Comparison of ENCODE assay signal across 24 mouse cellular contexts in the genomic region with DNA sequence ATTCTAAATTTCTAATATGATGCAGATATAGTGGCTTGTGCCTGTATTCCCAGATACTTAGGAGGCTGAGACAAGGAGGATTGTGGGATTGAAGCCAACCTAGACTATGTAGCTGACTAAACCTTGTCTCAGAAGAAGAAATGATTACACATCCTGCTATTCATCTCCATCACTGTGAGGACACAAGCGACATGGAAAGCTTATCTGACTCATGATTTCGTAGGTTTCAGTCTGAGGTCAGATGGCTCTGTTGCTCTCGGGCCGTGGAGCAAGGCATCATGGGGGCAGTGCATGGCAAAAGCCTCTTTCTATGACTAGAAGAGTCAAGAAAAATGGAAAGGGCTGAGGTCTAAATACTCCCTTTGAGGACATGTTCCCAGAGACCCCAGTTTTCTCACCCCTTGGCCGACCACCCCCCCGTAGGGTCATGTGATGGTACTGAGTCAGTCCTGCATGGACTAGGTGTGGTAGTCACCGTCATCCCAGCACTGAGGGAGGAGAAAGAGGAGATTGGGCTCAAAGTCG.
"Had no signal": no experiment of that assay in that cellular context is flagged by ENCODE, and none has a peak within 500 bp of the region (broad histone marks: within the 10 kb centered on the region; RNA-seq: fewer than 3 reads in every experiment).

No protein-coding gene starts in this region.

- H3K27me3 ChIP-seq: heart, embryonic 12.5 days; hindbrain, embryonic 13.5 days; hindbrain, embryonic 15.5 days; kidney, embryonic 15.5 days; limb, embryonic 12.5 days; liver, embryonic 12.5 days had no signal

- H3K27ac ChIP-seq: gastrocnemius, adult 2 months; heart, embryonic 10.5 days; hindbrain, embryonic 13.5 days; hindbrain, embryonic 15.5 days; hindbrain, postnatal 0 days; kidney, embryonic 15.5 days; kidney, postnatal 0 days; limb, embryonic 10.5 days; limb, embryonic 12.5 days; liver, embryonic 12.5 days; liver, embryonic 14.5 days had no signal

- H3K4me2 ChIP-seq: heart, embryonic 12.5 days; hindbrain, embryonic 13.5 days; hindbrain, embryonic 15.5 days; kidney, embryonic 15.5 days; limb, embryonic 12.5 days; liver, embryonic 12.5 days had no signal

- H3K36me3 ChIP-seq: heart, embryonic 10.5 days; heart, embryonic 12.5 days; hindbrain, embryonic 13.5 days; hindbrain, embryonic 15.5 days; limb, embryonic 10.5 days; liver, embryonic 12.5 days had no signal

- H3K9ac ChIP-seq: heart, embryonic 12.5 days; hindbrain, embryonic 13.5 days; hindbrain, embryonic 15.5 days; kidney, embryonic 15.5 days; limb, embryonic 12.5 days; liver, embryonic 12.5 days; liver, embryonic 14.5 days had no signal

- H3K9me3 ChIP-seq: heart, embryonic 10.5 days; hindbrain, embryonic 13.5 days; hindbrain, embryonic 15.5 days; limb, embryonic 10.5 days; limb, embryonic 12.5 days; liver, embryonic 12.5 days had no signal

- DNase-seq: gastrocnemius, adult 2 months; gastrocnemius, postnatal 10 days; gastrocnemius, postnatal 25 days; heart, adult 18-20 months; heart, postnatal 10 days; heart, postnatal 4 days; kidney, adult 11 months; kidney, adult 2 months; kidney, adult 9 months; kidney, postnatal 14 days; kidney, postnatal 36 days; layer of hippocampus, adult 9-11 months; layer of hippocampus, postnatal 36 days had no signal

- H3K4me3 ChIP-seq: gastrocnemius, adult 2 months; heart, embryonic 10.5 days; heart, embryonic 12.5 days; hindbrain, embryonic 13.5 days; hindbrain, embryonic 15.5 days; kidney, embryonic 15.5 days; limb, embryonic 10.5 days; limb, embryonic 12.5 days; liver, embryonic 12.5 days had no signal

- H3K4me1 ChIP-seq: heart, embryonic 10.5 days; heart, embryonic 12.5 days; hindbrain, embryonic 13.5 days; hindbrain, embryonic 15.5 days; liver, embryonic 12.5 days had no signal
